Mouse (Mus musculus): ENCODE data around the gene Gm20661. TPM values are rescaled to one million over a fixed set of nuclear protein-coding genes. Genes with fewer than 3 reads are reported as not detected.
A peak's percentile ranks its signal among the peaks of the same experiment; 100 is the strongest.

Gm20661 gene
- polyA plus RNA-seq, 1 experiment = not detected

DNA sequence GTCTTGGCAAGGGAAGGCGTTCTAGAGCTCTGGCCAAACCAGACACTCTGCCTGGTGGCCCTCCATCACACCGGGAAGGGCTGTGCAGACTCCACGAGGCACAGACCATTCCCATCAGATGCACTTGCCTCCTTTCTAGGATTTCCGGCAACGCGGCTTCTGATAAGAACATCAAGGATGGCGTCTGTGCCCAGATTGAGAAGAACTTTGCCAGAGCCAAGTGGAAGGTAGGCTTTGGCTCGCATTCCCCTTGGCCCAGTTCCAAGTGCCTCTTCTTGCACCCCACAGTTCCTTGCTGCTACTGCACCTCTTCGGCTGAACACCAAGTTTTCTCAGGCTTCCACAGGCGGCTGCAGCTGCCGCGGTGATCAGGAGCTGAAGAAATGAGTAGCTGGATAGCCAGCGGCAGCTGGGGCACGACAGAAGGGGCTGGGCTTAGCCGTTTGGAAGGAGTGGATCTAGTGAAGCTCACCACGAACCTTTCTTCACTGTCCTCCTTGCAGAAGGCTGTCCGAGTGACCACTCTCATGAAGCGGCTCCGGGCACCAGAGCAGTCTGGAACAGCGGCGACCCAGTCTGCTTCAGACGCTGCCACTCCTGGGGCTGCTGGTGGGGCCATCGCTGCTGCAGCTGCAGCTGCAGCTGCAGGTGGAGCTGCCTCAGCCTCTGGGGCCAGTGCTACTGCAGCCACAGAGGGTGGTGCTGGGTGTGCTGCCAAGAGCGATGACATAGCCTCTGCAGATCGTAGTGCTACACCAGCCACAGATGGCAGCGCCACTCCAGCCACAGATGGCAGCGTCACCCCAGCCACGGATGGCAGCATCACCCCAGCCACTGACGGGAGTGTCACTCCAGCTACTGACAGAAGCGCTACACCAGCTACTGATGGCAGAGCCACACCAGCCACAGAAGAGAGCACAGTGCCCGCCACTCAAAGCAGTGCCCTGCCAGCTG is 35.3 kb upstream of the Gm20661 start:
- H3K27ac ChIP-seq (ENCODE audit: insufficient read depth, low read depth, low read length) = no peak overlapping the region
- H3K27me3 ChIP-seq (ENCODE audit: control insufficient read depth, insufficient read depth, low read length) = no peaks in the 10 kb centered on the region
- TF ChIP-seq CTCF (IDR thresholded peaks at IDR 0.05; ENCODE audit: extremely low read depth, insufficient read length, insufficient replicate concordance, low read depth, low read length) = no peak
- TF ChIP-seq POLR2A (IDR thresholded peaks at IDR 0.05; ENCODE audit: low read depth, low read length) = no peak
- H3K4me1 ChIP-seq (ENCODE audit: control insufficient read depth, insufficient read depth, insufficient read length, low read length) = no peaks in the 10 kb centered on the region; the same call in 1 of the 2 replicates
- H3K4me3 ChIP-seq (ENCODE audit: low read depth, low read length) = no peak overlapping the region
- H3K36me3 ChIP-seq (ENCODE audit: control insufficient read depth, insufficient read depth, low read length) = no peaks in the 10 kb centered on the region
- 61% methylated on average over 31 of the region's 31 CpGs for WGBS

GRCm38 (mm10) chr9:107949184-107949921 is 33.5 kb upstream of the Gm20661 start:
- Histone ChIP-seq H3K27ac (ENCODE audit: insufficient read depth, low read depth, low read length) (no peak overlapping the region), H3K4me1 (ENCODE audit: control insufficient read depth, insufficient read depth, insufficient read length, low read length) (no peaks in the 10 kb centered on the region; the same call in 1 of the 2 replicates), H3K27me3 (ENCODE audit: control insufficient read depth, insufficient read depth, low read length) (no peaks in the 10 kb centered on the region), H3K36me3 (ENCODE audit: control insufficient read depth, insufficient read depth, low read length) (no peaks in the 10 kb centered on the region), H3K4me3 (ENCODE audit: low read depth, low read length) (no peak overlapping the region)
- TF ChIP-seq POLR2A (IDR thresholded peaks at IDR 0.05; ENCODE audit: low read depth, low read length) (no peak), CTCF (IDR thresholded peaks at IDR 0.05; ENCODE audit: extremely low read depth, insufficient read length, insufficient replicate concordance, low read depth, low read length) (no peak)
- WGBS = 77% methylated on average over 13 of the region's 13 CpGs

GRCm38 (mm10) chr9:107949922-107950235 is 33.0 kb upstream of the Gm20661 start, which contains the start of gene Traip:
Gene Traip (plus strand): TSS chr9:107950136.
- no peak for TF ChIP-seq CTCF (IDR thresholded peaks at IDR 0.05; ENCODE audit: extremely low read depth, insufficient read length, insufficient replicate concordance, low read depth, low read length)
- no peak for TF ChIP-seq POLR2A (IDR thresholded peaks at IDR 0.05; ENCODE audit: low read depth, low read length)
- 84% methylated on average over 10 of the region's 10 CpGs for WGBS
- Histone ChIP-seq H3K27me3 (ENCODE audit: control insufficient read depth, insufficient read depth, low read length) (no peaks in the 10 kb centered on the region), H3K4me1 (ENCODE audit: control insufficient read depth, insufficient read depth, insufficient read length, low read length) (no peaks in the 10 kb centered on the region; the same call in 1 of the 2 replicates), H3K4me3 (ENCODE audit: low read depth, low read length) (peak within 1 kb of the TSS; percentile 75), H3K36me3 (ENCODE audit: control insufficient read depth, insufficient read depth, low read length) (no peaks in the 10 kb centered on the region), H3K27ac (ENCODE audit: insufficient read depth, low read depth, low read length) (no peak within 1 kb of the TSS)

DNA sequence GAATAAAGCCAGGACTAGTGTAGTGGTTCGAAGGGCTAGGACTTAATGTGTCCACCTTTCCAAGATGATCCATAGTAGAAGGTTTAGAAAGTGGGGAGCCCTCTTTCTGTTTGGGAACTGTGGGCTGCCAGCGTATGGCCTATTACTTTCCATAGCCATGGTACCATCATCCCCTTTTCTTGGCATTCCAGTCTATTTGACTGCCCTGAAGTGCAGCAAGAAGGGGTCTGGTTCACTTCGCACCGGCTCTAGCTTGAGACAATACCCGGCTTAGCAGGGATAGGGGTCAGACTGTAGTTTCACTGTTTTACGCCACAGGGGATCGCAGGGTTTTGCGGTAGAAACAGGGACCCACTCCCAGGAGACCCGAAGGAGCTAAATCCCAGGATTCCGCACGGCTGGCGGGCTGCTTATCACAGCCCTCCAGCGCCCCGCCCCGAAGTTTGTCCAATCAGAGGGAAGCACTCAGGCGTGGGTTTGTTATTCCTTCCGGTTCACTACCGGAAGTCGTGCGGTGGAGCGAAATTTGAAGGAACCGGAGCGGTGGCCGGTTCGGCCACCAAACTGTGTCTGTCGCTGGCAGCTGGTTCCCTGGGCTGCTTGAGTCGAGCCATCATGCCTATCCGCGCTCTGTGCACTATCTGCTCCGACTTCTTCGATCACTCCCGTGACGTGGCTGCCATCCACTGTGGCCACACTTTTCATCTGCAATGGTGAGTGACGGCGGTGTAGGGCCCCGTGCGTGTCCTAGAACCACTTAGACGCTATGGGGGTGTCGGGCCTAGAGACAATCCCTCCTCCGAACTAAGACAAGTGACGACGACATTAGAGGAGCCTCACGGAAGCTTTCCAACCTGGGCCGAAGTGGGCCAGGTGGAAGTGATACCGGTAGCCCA is 32.1 kb upstream of the Gm20661 start:
- TF ChIP-seq POLR2A (IDR thresholded peaks at IDR 0.05; ENCODE audit: low read depth, low read length) (peak; percentile 56; the same call in 1 of the 2 replicates), CTCF (IDR thresholded peaks at IDR 0.05; ENCODE audit: extremely low read depth, insufficient read length, insufficient replicate concordance, low read depth, low read length) (no peak)
- Histone ChIP-seq H3K36me3 (ENCODE audit: control insufficient read depth, insufficient read depth, low read length) (no peaks in the 10 kb centered on the region), H3K4me3 (ENCODE audit: low read depth, low read length) (peak overlapping the region; percentile 75), H3K4me1 (ENCODE audit: control insufficient read depth, insufficient read depth, insufficient read length, low read length) (no peaks in the 10 kb centered on the region; the same call in 1 of the 2 replicates), H3K27ac (ENCODE audit: insufficient read depth, low read depth, low read length) (no peak overlapping the region), H3K27me3 (ENCODE audit: control insufficient read depth, insufficient read depth, low read length) (no peaks in the 10 kb centered on the region)
- WGBS = 21% methylated on average over 45 of the region's 45 CpGs

DNA sequence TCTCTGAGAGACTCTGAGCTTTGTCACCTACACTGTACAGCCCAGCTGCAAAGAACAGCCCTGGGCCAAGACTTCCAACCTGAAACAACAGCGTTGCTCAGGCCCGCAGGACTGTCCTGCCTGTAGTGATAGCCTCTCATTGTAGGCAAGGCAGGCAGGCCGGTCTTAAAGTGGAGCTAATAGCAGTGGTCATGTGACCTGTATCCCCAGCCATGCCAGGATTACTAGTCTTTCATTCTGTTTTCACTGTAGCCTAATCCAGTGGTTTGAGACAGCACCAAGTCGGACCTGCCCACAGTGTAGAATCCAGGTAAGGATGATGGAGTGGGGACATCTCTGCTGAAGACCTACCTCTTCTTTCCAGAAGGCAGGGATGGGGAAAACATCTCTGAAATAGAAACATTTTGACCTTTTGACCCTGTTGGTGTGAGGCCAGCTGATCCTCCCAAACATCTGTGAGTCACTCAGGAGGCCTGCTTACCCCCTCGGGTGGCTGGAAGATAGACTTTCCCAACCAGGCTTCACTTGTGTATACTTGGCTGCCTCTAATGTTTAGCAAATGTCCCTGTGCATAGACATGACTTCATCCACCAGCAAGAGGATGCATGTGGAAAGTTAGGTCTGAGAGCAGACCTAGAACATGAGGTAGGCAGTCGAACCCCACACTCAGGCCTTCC is 27.1 kb upstream of the Gm20661 start:
- H3K36me3 ChIP-seq (ENCODE audit: control insufficient read depth, insufficient read depth, low read length) = peaks cover 2% of the 10 kb centered on the region; the same call in 1 of the 2 replicates
- H3K27ac ChIP-seq (ENCODE audit: insufficient read depth, low read depth, low read length) = no peak overlapping the region
- H3K4me3 ChIP-seq (ENCODE audit: low read depth, low read length) = no peak overlapping the region
- TF ChIP-seq CTCF (IDR thresholded peaks at IDR 0.05; ENCODE audit: extremely low read depth, insufficient read length, insufficient replicate concordance, low read depth, low read length) = no peak
- TF ChIP-seq POLR2A (IDR thresholded peaks at IDR 0.05; ENCODE audit: low read depth, low read length) = no peak
- H3K27me3 ChIP-seq (ENCODE audit: control insufficient read depth, insufficient read depth, low read length) = no peaks in the 10 kb centered on the region
- WGBS = 73% methylated on average over 6 of the region's 6 CpGs
- H3K4me1 ChIP-seq (ENCODE audit: control insufficient read depth, insufficient read depth, insufficient read length, low read length) = no peaks in the 10 kb centered on the region; the same call in 1 of the 2 replicates

GRCm38 (mm10) chr9:107957141-107957540 is 25.7 kb upstream of the Gm20661 start:
- no peaks in the 10 kb centered on the region for H3K27me3 ChIP-seq (ENCODE audit: control insufficient read depth, insufficient read depth, low read length)
- H3K36me3 ChIP-seq (ENCODE audit: control insufficient read depth, insufficient read depth, low read length) = peaks cover 2% of the 10 kb centered on the region; the same call in 1 of the 2 replicates
- WGBS = 64% methylated on average over 6 of the region's 6 CpGs
- no peak overlapping the region for H3K27ac ChIP-seq (ENCODE audit: insufficient read depth, low read depth, low read length)
- H3K4me1 ChIP-seq (ENCODE audit: control insufficient read depth, insufficient read depth, insufficient read length, low read length) = no peaks in the 10 kb centered on the region
- no peak overlapping the region for H3K4me3 ChIP-seq (ENCODE audit: low read depth, low read length)
- no peak for TF ChIP-seq CTCF (IDR thresholded peaks at IDR 0.05; ENCODE audit: extremely low read depth, insufficient read length, insufficient replicate concordance, low read depth, low read length)
- no peak for TF ChIP-seq POLR2A (IDR thresholded peaks at IDR 0.05; ENCODE audit: low read depth, low read length)
